Mouse (Mus musculus) myocyte (in vitro differentiated cells): ENCODE data around the gene Srsf2. TPM values are rescaled to one million over a fixed set of nuclear protein-coding genes. Genes with fewer than 3 reads are reported as not detected.
A peak's percentile ranks its signal among the peaks of the same experiment; 100 is the strongest.
"Not testable (repeated sequence)": the region's sequence is repeated elsewhere in the genome, so short reads cannot be mapped to it uniquely, and the experiment has no call there.

Experiments used
- H3K27me3 ChIP-seq: one replicate; pipeline ENCODE4 v1.6.1; 2011; ENCODE audit not compliant: control insufficient read depth, insufficient read depth, insufficient read length
- H3K36me3 ChIP-seq: one replicate; pipeline ENCODE4 v1.6.1; 2011; ENCODE audit not compliant: control insufficient read depth, insufficient read depth
- H3K4me2 ChIP-seq: one replicate; pipeline ENCODE4 v1.6.1; 2011; ENCODE audit warnings: low read depth, control low read depth
- H3K4me3 ChIP-seq: one replicate; pipeline ENCODE4 v1.5.1; 2011; ENCODE audit warnings: mild to moderate bottlenecking, control low read depth, moderate library complexity
- H3K79me2 ChIP-seq: one replicate; pipeline ENCODE4 v1.6.1; 2011; ENCODE audit not compliant: control insufficient read depth, insufficient read depth
- H3ac ChIP-seq: one replicate; pipeline ENCODE4 v1.6.1; 2011; ENCODE audit not compliant: control insufficient read depth, insufficient read length
- CEBPB ChIP-seq: IDR thresholded peaks from 2 replicates; pipeline ENCODE4 v1.6.1; 2011; ENCODE audit warnings: mild to moderate bottlenecking, moderate library complexity; ENCODE audit not compliant: poor library complexity, insufficient read depth, severe bottlenecking
- E2F4 ChIP-seq: IDR thresholded peaks from one replicate; pipeline ENCODE4 v1.6.1; 2011; ENCODE audit warnings: mild to moderate bottlenecking, control low read depth, moderate library complexity; ENCODE audit not compliant: insufficient read depth
- MAX ChIP-seq: IDR thresholded peaks from one replicate; pipeline ENCODE4 v1.6.1; 2011; ENCODE audit warnings: low read depth, mild to moderate bottlenecking, control low read depth
- MYOD1 ChIP-seq, 3 experiments: IDR thresholded peaks; one replicate each; pipeline ENCODE4 v1.6.1; 2011; ENCODE audit warnings: control low read depth in 2 of 3, low read depth in 2 of 3, mild to moderate bottlenecking in 2 of 3, moderate library complexity in 1 of 3; ENCODE audit not compliant: insufficient read length in 2 of 3, control insufficient read depth in 1 of 3
- MYOG ChIP-seq, 3 experiments: IDR thresholded peaks; one replicate each; pipeline ENCODE4 v1.6.1; 2011; ENCODE audit warnings: control low read depth in 2 of 3, low read depth in 2 of 3, mild to moderate bottlenecking in 2 of 3; ENCODE audit not compliant: insufficient read length in 2 of 3, control insufficient read depth in 1 of 3, insufficient read depth in 1 of 3
- POLR2A ChIP-seq: IDR thresholded peaks from one replicate; pipeline ENCODE4 v1.6.1; 2011; ENCODE audit warnings: low read depth, mild to moderate bottlenecking, control low read depth, moderate library complexity; ENCODE audit not compliant: insufficient read length
- POLR2AphosphoS2 ChIP-seq: IDR thresholded peaks from one replicate; pipeline ENCODE4 v1.6.1; 2011; ENCODE audit warnings: low read depth, control low read depth; ENCODE audit not compliant: insufficient read length
- REST ChIP-seq: IDR thresholded peaks from one replicate; pipeline ENCODE4 v1.6.1; 2011; ENCODE audit warnings: mild to moderate bottlenecking, control low read depth, moderate library complexity; ENCODE audit not compliant: insufficient read depth, insufficient read length
- SRF ChIP-seq: IDR thresholded peaks from one replicate; pipeline ENCODE4 v1.6.1; 2011; ENCODE audit warnings: low read depth; ENCODE audit not compliant: control insufficient read depth, insufficient read length
- TCF12 ChIP-seq: IDR thresholded peaks from one replicate; pipeline ENCODE4 v1.6.1; 2011; ENCODE audit warnings: mild to moderate bottlenecking, control low read depth; ENCODE audit not compliant: poor library complexity, insufficient read depth, severe bottlenecking
- TCF3 ChIP-seq: IDR thresholded peaks from one replicate; pipeline ENCODE4 v1.6.1; 2011; ENCODE audit warnings: low read depth, control low read depth; ENCODE audit not compliant: insufficient read length
- USF1 ChIP-seq: IDR thresholded peaks from one replicate; pipeline ENCODE4 v1.6.1; 2011; ENCODE audit warnings: low read depth, mild to moderate bottlenecking, control low read depth, moderate library complexity
- polyA plus RNA-seq: library from polyadenylated mRNA; unstranded; fragments of >200 nt; fragmentation: generic; extraction: Trizol; gene quantifications from one replicate; pipeline ENCODE4 v1.2.1, GENCODE M21; 2012; ENCODE audit warnings: missing spikeins

Gene Srsf2
- 145 TPM for polyA plus RNA-seq

DNA sequence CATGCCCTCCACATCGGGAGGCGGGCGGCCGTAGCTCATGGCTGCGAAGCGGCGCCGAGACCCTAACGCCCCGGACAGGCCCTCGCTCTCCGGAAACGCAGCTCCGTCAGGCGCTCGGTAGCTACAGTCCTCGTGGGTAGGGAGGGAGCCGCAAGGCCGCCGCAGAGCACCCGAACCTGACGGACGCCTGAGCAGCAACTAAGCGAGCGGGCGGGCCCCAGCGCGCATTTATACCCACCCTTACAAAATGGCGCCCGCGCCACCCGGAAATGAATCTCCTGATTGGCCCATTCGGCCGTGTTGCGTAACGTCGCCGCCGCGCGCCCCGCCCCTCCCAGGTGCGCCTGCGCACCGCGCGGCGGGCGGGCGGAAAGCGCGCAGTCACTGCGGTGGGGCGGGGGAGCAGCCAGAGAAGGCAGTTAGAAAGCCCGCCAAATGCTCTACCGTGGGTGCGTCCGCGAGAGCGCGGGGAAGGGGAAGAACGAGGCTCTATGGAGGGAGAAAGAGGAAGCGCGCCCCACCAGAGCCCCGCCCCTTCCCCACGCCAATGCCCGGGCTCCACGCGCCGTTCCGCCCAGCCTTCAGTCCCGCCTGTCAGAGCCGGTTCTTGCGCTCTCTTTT is at the start of gene Srsf2:
Srsf2 (minus strand) TSS at position 204 of the 621 bp plus-strand sequence.
- TF ChIP-seq POLR2A = peak; percentile 87
- peak; percentile 2 for TF ChIP-seq E2F4
- TF ChIP-seq CEBPB = peak; percentile 96
- TF ChIP-seq SRF = no peak
- TF ChIP-seq POLR2AphosphoS2 = peak; percentile 98

DNA sequence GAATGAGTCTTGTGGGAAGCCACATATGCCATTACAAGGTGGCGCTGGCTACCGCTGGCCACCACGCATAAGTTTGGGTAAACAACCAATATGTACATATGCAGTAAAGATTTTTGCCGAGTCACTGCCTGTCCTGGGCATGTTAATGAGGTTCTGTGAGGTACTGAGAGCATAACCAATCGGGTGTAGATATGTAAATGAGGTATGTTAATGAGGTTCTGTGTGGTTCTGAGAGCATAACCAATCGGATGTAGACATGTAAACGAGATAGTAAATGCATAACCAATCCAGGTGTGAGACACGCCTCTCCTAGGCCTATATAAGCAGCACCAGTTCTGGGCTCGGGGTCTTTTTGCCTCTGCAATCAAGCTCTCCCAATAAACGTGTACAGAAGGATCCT is 49.7 kb upstream of the Srsf2 start:
- not testable (repeated sequence) for H3ac ChIP-seq, H3K4me3 ChIP-seq, H3K79me2 ChIP-seq, H3K36me3 ChIP-seq, H3K4me2 ChIP-seq
- peaks cover 75% of the 10 kb centered on the region for H3K27me3 ChIP-seq

More for the DNA sequence above, at the start of gene Srsf2:
- Histone ChIP-seq H3K4me2 (peak within 1 kb of the TSS; percentile 97), H3K27me3 (no peaks in the 10 kb centered on the region), H3K4me3 (peak within 1 kb of the TSS; percentile 97), H3K36me3 (peaks cover 35% of the 10 kb centered on the region), H3ac (peak within 1 kb of the TSS; percentile 62), H3K79me2 (peaks cover 67% of the 10 kb centered on the region)

DNA sequence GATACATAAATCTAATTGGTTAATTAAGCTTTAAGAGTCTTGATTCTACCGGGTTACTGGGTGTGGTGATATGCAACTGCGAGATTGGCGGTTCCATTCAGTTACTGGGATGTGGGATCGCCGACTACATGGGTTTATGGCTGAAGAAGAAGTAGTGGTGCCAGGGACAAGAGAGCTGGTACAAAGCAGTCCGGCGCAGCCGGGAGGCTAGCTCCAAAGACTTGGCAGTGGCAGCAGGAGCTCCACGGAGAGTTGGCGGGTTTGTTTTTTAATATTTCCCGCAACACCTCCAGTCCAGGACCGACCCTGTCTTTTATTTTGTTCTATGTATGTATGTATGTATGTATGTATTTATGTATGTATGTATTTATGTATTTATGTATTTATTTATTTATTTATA is 46.4 kb upstream of the Srsf2 start:
- H3K79me2 ChIP-seq = no peaks in the 10 kb centered on the region
- peaks cover 57% of the 10 kb centered on the region for H3K27me3 ChIP-seq
- no peak overlapping the region for H3ac ChIP-seq
- H3K4me3 ChIP-seq = no peak overlapping the region
- H3K4me2 ChIP-seq = no peak overlapping the region
- no peaks in the 10 kb centered on the region for H3K36me3 ChIP-seq
- no peak for TF ChIP-seq REST
- TF ChIP-seq TCF12 = no peak

DNA sequence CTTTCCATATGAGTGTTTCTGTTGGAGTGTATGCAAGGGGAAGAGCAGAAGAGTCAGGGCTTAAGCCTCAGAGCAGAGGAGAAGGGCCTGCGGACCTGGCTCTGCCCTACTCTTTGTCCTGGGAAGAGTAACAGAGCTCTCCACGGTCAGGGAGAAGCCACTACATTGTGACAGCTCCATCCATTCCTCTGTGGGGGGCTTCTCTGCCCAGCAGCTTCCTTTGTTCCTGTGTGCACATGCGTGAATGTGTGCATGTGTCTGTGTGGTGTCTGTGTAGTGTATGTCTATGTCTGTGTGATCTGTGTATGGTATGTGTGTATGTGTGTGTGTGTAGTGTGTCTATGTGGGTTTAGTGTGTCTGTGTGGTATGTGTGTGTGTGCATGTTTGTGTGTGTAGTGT is 42.5 kb upstream of the Srsf2 start:
- no peak overlapping the region for H3K4me3 ChIP-seq
- peaks cover 31% of the 10 kb centered on the region for H3K27me3 ChIP-seq
- TF ChIP-seq SRF = no peak
- no peaks in the 10 kb centered on the region for H3K79me2 ChIP-seq
- H3K4me2 ChIP-seq = no peak overlapping the region
- H3K36me3 ChIP-seq = no peaks in the 10 kb centered on the region
- H3ac ChIP-seq = no peak overlapping the region

DNA sequence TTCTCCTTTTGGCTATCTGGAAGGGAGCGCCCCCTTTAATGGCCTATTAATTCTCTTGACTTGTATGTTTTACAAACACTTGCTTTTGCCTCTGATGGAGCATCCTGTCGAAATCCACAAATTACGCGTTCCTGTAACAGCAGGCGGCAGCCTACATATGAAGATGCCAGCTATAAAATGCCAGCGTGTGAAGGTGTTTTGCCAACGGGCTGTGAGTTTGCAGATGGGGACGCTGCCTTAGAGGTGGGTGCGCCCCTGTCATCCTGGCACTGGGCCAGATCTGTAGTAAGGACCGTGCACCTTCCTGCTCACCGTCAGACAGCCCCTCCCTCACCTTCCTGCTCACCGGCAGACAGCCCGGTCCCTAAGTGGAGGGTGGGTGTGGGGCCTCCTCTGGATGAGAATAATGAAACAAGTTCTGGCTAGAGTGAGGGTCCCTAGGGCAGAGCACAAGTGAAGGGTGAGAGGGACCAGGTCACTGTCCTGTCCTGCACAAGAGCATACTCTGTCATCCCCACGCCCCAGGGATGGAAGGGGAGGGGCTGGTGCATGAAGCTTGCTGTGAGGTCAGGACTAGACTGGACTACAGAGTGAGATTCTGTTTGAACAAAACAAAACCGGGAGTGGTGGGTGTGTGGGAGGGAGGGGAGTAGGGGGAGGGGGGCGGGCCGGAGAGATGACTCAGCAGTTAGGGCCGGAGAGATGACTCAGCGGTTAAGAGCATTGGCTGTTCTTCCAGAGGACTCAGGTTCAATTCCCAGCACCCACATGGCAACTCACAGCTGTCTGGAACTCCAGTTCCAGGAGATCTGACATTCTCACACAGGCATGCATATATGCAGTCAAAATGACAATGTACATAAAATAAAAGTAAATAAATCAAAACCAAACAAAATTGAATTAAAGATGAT is 40.9 kb upstream of the Srsf2 start:
- no peak overlapping the region for H3K4me2 ChIP-seq
- no peak overlapping the region for H3ac ChIP-seq
- H3K36me3 ChIP-seq = no peaks in the 10 kb centered on the region
- TF ChIP-seq E2F4 (no peak), POLR2AphosphoS2 (no peak), MAX (no peak), TCF3 (no peak), MYOG (IDR thresholded peaks at IDR 0.05; ENCODE audit: control insufficient read depth in 1 of 3, insufficient read depth in 1 of 3, insufficient read length in 2 of 3, low read depth in 2 of 3) (no peak), TCF12 (no peak), USF1 (no peak), CEBPB (no peak), SRF (no peak), POLR2A (no peak), REST (no peak), MYOD1 (IDR thresholded peaks at IDR 0.05; ENCODE audit: control insufficient read depth in 1 of 3, insufficient read length in 2 of 3, low read depth in 2 of 3) (no peak)
- H3K79me2 ChIP-seq = no peaks in the 10 kb centered on the region
- H3K27me3 ChIP-seq = peaks cover 40% of the 10 kb centered on the region
- no peak overlapping the region for H3K4me3 ChIP-seq

DNA sequence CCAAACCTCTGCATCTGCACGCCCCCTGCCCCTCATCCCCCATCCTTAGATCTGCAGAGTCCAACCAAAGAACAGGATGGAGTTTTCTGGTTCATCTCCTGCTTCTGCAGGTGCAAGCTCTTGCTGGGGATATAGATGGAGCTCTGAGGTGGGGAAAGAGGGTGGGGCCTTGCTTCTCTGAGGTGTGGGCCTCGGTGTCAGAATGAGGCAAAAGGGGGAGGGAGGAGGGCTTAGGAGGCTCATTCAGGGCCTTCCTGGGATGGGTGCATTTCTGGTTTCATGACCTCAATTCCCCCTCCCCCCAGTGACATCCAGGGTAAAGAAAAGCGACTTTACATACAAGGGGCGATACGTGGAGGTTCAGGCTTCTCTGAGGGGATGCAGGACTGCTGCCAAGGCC is 34.2 kb upstream of the Srsf2 start:
- Histone ChIP-seq H3K27me3 (peaks cover 36% of the 10 kb centered on the region), H3K4me3 (no peak overlapping the region), H3K4me2 (no peak overlapping the region), H3ac (no peak overlapping the region), H3K36me3 (no peaks in the 10 kb centered on the region), H3K79me2 (no peaks in the 10 kb centered on the region)
- TF ChIP-seq POLR2A = no peak
- TF ChIP-seq MAX = no peak
- no peak for TF ChIP-seq E2F4
- TF ChIP-seq REST = no peak
- no peak for TF ChIP-seq USF1
- no peak for TF ChIP-seq MYOG (IDR thresholded peaks at IDR 0.05; ENCODE audit: control insufficient read depth in 1 of 3, insufficient read depth in 1 of 3, insufficient read length in 2 of 3, low read depth in 2 of 3)
- TF ChIP-seq TCF12 = no peak
- no peak for TF ChIP-seq SRF
- TF ChIP-seq TCF3 = no peak
- TF ChIP-seq CEBPB = no peak
- TF ChIP-seq POLR2AphosphoS2 = no peak
- no peak for TF ChIP-seq MYOD1 (IDR thresholded peaks at IDR 0.05; ENCODE audit: control insufficient read depth in 1 of 3, insufficient read length in 2 of 3, low read depth in 2 of 3)
